Comparison of ENCODE assay signal across 9 mouse cellular contexts in the genomic region with DNA sequence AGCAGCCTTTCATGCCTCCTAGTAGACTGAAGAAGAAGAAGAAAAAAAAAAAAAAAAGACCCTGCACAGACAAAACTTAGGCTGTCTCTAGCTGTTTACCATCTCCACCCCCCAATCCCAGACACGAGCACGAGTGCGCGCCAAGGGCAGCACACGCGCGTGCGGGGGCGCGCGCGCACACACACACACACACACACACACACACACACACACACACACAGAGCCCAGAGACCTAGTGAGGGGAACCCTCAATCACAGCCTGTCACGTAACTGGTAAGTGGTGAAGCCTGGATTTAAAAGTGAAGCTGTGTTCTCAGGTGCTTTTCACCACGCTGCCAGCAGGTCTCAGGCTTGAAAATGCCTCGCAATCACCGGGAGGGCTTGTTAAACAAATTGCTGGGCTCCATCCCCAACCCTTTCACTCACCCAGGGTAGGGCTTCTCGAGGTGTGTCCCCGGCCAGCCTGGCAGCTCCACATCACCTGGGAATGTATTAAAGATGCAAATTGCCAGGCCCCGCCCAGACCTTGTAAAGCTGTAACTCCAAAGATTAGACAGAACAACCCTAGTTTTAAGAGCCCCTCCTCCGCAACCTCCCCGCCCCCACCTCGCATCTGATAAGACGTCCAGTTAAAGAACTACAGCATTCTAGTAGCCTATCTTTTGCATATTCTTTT. TPM values are rescaled to one million over a fixed set of nuclear protein-coding genes. Genes with fewer than 3 reads are reported as not detected.
DNase-seq lines count a peak whose midpoint lies in the region; ATAC-seq and TF ChIP-seq lines count a peak whose summit lies in the region.
"Had no signal": no experiment of that assay in that cellular context is flagged by ENCODE, and none has a peak within 500 bp of the region (broad histone marks: within the 10 kb centered on the region; RNA-seq: fewer than 3 reads in every experiment).

No protein-coding gene starts in this region.

- 1% methylated on average over 23 of the region's 23 CpGs for WGBS in embryonic facial prominence, embryonic 13.5 days
- 2% methylated on average over 23 of the region's 23 CpGs for WGBS in hindbrain, postnatal 0 days
- under 1% methylated on average over 23 of the region's 23 CpGs for WGBS in liver, embryonic 13.5 days (ENCODE audit: insufficient replicate concordance)
- under 1% methylated on average over 23 of the region's 23 CpGs for WGBS in neural tube, embryonic 11.5 days

- H3K9me3 ChIP-seq in embryonic facial prominence, embryonic 13.5 days = no peaks in the 10 kb centered on the region
- H3K9me3 ChIP-seq in hindbrain, postnatal 0 days (ENCODE audit: low read length) = no peaks in the 10 kb centered on the region
- no peaks in the 10 kb centered on the region for H3K9me3 ChIP-seq in liver, embryonic 13.5 days (replicated peaks)
- no peaks in the 10 kb centered on the region for H3K9me3 ChIP-seq in neural tube, embryonic 11.5 days (ENCODE audit: control insufficient read depth, low read length)

- peak overlapping the region; percentile 74 for H3K4me2 ChIP-seq in embryonic facial prominence, embryonic 13.5 days
- H3K4me2 ChIP-seq in hindbrain, postnatal 0 days (ENCODE audit: low read depth, low read length) = peak overlapping the region; percentile 82
- H3K4me2 ChIP-seq in liver, embryonic 13.5 days = peak overlapping the region; percentile 84
- H3K4me2 ChIP-seq in neural tube, embryonic 11.5 days (ENCODE audit: low read depth) = peak overlapping the region; percentile 27

- H3K9ac ChIP-seq in embryonic facial prominence, embryonic 13.5 days = peak overlapping the region; percentile 55
- peak overlapping the region; percentile 44 for H3K9ac ChIP-seq in hindbrain, postnatal 0 days (replicated peaks; ENCODE audit: low read length)
- peak overlapping the region; percentile 99 for H3K9ac ChIP-seq in liver, embryonic 13.5 days
- H3K9ac ChIP-seq in neural tube, embryonic 11.5 days (ENCODE audit: low read length) = no peak overlapping the region

- no peaks in the 10 kb centered on the region for H3K27me3 ChIP-seq in embryonic facial prominence, embryonic 13.5 days
- H3K27me3 ChIP-seq in hindbrain, postnatal 0 days (ENCODE audit: insufficient read depth, low read length) = no peaks in the 10 kb centered on the region
- H3K27me3 ChIP-seq in liver, embryonic 13.5 days = no peaks in the 10 kb centered on the region
- H3K27me3 ChIP-seq in neural tube, embryonic 11.5 days (ENCODE audit: control insufficient read depth, insufficient read depth, low read length) = no peaks in the 10 kb centered on the region
- H3K27me3 ChIP-seq: Patski had no signal

- peak overlapping the region; percentile 22 for H3K27ac ChIP-seq in embryonic facial prominence, embryonic 13.5 days
- H3K27ac ChIP-seq in hindbrain, postnatal 0 days = no peak overlapping the region
- peak overlapping the region; percentile 96 for H3K27ac ChIP-seq in liver, embryonic 13.5 days
- no peak overlapping the region for H3K27ac ChIP-seq in neural tube, embryonic 11.5 days (ENCODE audit: low read depth, low read length)

- peaks cover 26% of the 10 kb centered on the region for H3K4me1 ChIP-seq in embryonic facial prominence, embryonic 13.5 days
- peaks cover 13% of the 10 kb centered on the region; the same call in 1 of the 2 replicates for H3K4me1 ChIP-seq in hindbrain, postnatal 0 days (ENCODE audit: insufficient read depth, low read length)
- H3K4me1 ChIP-seq in liver, embryonic 13.5 days (replicated peaks) = peaks cover 60% of the 10 kb centered on the region
- H3K4me1 ChIP-seq in neural tube, embryonic 11.5 days (ENCODE audit: control insufficient read depth, insufficient read depth, low read length) = peaks cover 2% of the 10 kb centered on the region; the same call in 1 of the 2 replicates

- ATAC-seq in cerebellum, adult (ENCODE audit: insufficient number of reproducible peaks, low FRiP score, low TSS enrichment) = peak; percentile 33; the same call in 1 of the 2 replicates
- ATAC-seq in embryonic facial prominence, embryonic 13.5 days (ENCODE audit: insufficient number of reproducible peaks, insufficient read depth, low FRiP score, low TSS enrichment, low read depth) = 0 out of 2 replicates have a peak, but pooled peaks have one; percentile 15
- ATAC-seq in hindbrain, postnatal 0 days = no peak
- peak; percentile 69 for ATAC-seq in liver, embryonic 13.5 days (ENCODE audit: low read depth)
- ATAC-seq in neural tube, embryonic 11.5 days (ENCODE audit: insufficient read depth, low FRiP score, low TSS enrichment) = no peak
- ATAC-seq: Patski had no signal

- TF ChIP-seq CTCF in hindbrain, postnatal 0 days (IDR thresholded peaks at IDR 0.05; ENCODE audit: low read depth) = peak; percentile 26; the same call in 1 of the 2 replicates

- H3K36me3 ChIP-seq in embryonic facial prominence, embryonic 13.5 days = no peaks in the 10 kb centered on the region
- no peaks in the 10 kb centered on the region for H3K36me3 ChIP-seq in hindbrain, postnatal 0 days (ENCODE audit: insufficient read depth, low read length)
- H3K36me3 ChIP-seq in liver, embryonic 13.5 days = no peaks in the 10 kb centered on the region
- no peaks in the 10 kb centered on the region for H3K36me3 ChIP-seq in neural tube, embryonic 11.5 days (ENCODE audit: control insufficient read depth, insufficient read depth, low read length)

- H3K4me3 ChIP-seq in embryonic facial prominence, embryonic 13.5 days = peak overlapping the region; percentile 100
- H3K4me3 ChIP-seq in hindbrain, postnatal 0 days (ENCODE audit: low read length) = peak overlapping the region; percentile 40
- H3K4me3 ChIP-seq in liver, embryonic 13.5 days (replicated peaks) = peak overlapping the region; percentile 100
- peak overlapping the region; percentile 20 for H3K4me3 ChIP-seq in neural tube, embryonic 11.5 days (ENCODE audit: low read depth, low read length)

- no peak for DNase-seq in cerebellum, postnatal 4 days (ENCODE audit: low spot score in 2 of 2)
- peak; percentile 61 for DNase-seq in adrenal gland, postnatal 14 days
- DNase-seq in hindbrain, postnatal 0 days (ENCODE audit: low spot score) = peak; percentile 58
- peak; percentile 82 for DNase-seq in liver, embryonic 13.5 days
- peak; percentile 39 for DNase-seq in neural tube, embryonic 11.5 days (ENCODE audit: low spot score)
- DNase-seq in thymus, postnatal 14 days = peak; percentile 58

RNA-seq across cellular contexts. Expression of a gene that starts 1.7 kb away (rescaled TPM):
- 26.4 and 30.9 TPM in 2 replicates for total RNA-seq in adrenal gland, postnatal 14 days (2021)
- polyA plus RNA-seq in embryonic facial prominence, embryonic 13.5 days (2015; fragmentation: Nextera tagmentation; extraction: Ambion mirVana) = 20.8 and 25.8 TPM in 2 replicates
- 18.9 and 19.3 TPM in 2 replicates for total RNA-seq in hindbrain, postnatal 0 days (2014; rRNA removed)
- 19.1 and 19.4 TPM in 2 replicates for polyA plus RNA-seq in hindbrain, postnatal 0 days (2015; fragmentation: Nextera tagmentation; extraction: Ambion mirVana)
- polyA plus RNA-seq in liver, embryonic 13.5 days (2015; fragmentation: Nextera tagmentation; extraction: Ambion mirVana) = 8.1 and 11.7 TPM in 2 replicates
- polyA plus RNA-seq in neural tube, embryonic 11.5 days (2014; fragmentation: Nextera tagmentation; extraction: Ambion mirVana) = 32.7 and 33.9 TPM in 2 replicates

Comparison
In these comparisons a context has a peak if more than half of its experiments do, and no peak if none do; other contexts are left out.
1. ATAC-seq: peak in cerebellum, adult (single experiment), embryonic facial prominence, embryonic 13.5 days (single experiment) and liver, embryonic 13.5 days (single experiment); none in hindbrain, postnatal 0 days (single experiment) and neural tube, embryonic 11.5 days (single experiment).
2. DNase-seq: peak in adrenal gland, postnatal 14 days (single experiment), hindbrain, postnatal 0 days (single experiment), liver, embryonic 13.5 days (single experiment), neural tube, embryonic 11.5 days (single experiment) and thymus, postnatal 14 days (single experiment); none in cerebellum, postnatal 4 days (0 of 2).
3. H3K27ac ChIP-seq: peak in embryonic facial prominence, embryonic 13.5 days (single experiment) and liver, embryonic 13.5 days (single experiment); none in hindbrain, postnatal 0 days (single experiment) and neural tube, embryonic 11.5 days (single experiment).
4. H3K4me2 ChIP-seq: peak in every context shown above with its lines; median percentile 84 in liver, embryonic 13.5 days; 82 in hindbrain, postnatal 0 days; 74 in embryonic facial prominence, embryonic 13.5 days; 27 in neural tube, embryonic 11.5 days.
5. H3K4me3 ChIP-seq: peak in every context shown above with its lines; median percentile 100 in embryonic facial prominence, embryonic 13.5 days; 100 in liver, embryonic 13.5 days; 40 in hindbrain, postnatal 0 days; 20 in neural tube, embryonic 11.5 days.